Mouse (Mus musculus) hindlimb bud, embryonic 11.5 days (tissue): Measurements from ENCODE around the gene Vmn1r19.
"Not testable (repeated sequence)": the region's sequence is repeated elsewhere in the genome, so short reads cannot be mapped to it uniquely, and the experiment has no call there.

Experiments
- DNase-seq: peaks from one replicate; pipeline ENCODE4 v3.0.0-alpha.2; 2012; ENCODE audit warnings: low read depth, low spot score; ENCODE audit errors: extremely low spot score

Vmn1r19 gene

DNA sequence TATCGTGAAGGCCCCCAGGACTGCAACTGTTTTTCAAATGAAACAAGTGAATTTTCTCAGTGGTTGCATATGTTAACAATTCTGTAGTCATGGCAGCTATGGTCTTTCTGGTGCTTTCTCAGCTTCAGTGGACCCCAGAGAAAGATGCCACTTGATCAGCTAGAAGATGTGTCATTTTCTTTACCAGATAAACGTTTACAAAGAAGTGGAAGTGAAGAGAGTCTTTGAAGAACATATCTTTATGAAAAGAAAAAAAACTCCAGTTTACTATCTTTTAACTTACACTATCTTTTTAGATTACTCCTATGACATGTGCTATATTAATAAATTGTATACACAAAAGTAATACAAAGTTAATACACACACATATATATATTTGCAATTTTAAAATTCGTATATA lies at the start of gene Vmn1r19:
Vmn1r19 (plus strand) TSS at position 301 of the 400 bp plus-strand sequence.
- DNase-seq: not testable (repeated sequence)

DNA sequence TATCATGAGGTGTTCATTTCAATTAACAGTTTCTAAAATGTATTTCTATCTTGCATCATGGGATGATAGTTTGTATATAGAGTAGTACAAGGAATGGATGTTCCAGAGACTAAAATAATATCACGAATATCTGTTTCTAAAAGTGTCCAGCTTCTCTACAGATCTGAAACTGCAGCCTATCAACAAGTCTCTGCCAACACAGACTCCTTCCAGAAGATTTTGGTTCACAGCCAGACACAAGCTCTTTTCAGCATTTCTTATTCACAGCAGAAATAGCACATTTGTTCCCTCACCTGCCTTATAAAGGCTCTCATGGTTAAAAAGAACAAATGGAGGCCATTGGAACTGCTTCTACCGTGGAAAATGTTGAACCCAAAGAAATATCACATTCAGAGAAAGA lies 46.7 kb upstream of the Vmn1r19 start:
- no peak for DNase-seq

DNA sequence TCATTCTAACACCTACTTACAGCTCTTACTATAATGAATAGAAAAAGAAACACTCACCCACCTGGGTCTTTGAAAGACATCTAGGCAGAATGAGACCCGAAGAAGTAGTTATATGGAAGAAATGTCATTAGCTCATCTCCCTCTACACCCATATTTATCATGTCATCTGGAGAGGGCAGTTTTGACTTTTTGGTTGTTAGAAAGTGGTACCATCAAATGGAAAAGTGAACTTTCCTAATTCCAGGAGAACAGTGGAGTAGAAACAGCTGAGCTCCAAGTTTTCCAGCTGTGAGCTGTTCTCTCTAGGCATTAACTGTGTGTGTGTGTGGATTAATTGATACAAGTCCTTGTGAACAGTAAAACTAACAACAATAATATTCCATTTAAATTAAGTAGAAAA lies 40.0 kb upstream of the Vmn1r19 start, which contains the start of gene Vmn1r17:
Vmn1r17 (minus strand) TSS at position 101 of the 400 bp plus-strand sequence.
- no peak for DNase-seq

DNA sequence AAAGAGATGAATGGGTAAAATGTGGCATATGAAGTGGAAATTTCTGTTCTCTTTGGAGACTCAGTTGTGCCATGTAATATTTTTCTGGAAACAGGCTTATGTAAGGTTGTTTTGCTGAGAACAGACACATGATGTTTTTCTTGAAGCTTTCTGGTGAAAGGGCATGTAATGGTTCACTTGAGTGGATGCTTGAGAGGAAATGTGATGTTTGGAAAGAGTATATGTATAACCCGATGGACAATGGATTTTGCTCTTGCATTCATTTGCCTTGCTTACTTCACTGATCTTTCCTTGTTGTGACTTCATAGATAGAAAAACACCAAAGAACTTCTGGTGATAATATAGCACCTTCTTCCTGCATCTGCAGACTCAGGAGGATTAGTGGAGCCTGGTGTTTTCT lies 37.7 kb upstream of the Vmn1r19 start:
- not testable (repeated sequence) for DNase-seq

DNA sequence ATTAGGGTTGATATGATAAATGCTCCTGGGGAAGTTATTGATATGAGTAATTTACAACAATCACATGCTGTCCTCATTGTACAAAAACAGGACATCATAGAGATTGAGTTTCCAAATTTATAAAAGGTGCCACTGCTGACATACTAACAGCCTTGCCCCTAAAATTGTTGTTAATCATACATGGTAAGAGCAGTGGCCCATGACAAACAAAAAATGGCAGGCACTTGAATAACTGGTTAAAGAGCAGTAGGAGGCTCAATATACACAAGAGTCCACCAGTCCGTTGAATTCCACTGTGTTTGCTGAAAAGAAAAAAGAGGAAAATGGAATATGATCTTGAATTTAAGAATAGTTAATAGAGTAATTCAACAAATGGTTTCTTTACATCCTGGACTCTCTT lies 36.1 kb upstream of the Vmn1r19 start:
- no peak for DNase-seq

DNA sequence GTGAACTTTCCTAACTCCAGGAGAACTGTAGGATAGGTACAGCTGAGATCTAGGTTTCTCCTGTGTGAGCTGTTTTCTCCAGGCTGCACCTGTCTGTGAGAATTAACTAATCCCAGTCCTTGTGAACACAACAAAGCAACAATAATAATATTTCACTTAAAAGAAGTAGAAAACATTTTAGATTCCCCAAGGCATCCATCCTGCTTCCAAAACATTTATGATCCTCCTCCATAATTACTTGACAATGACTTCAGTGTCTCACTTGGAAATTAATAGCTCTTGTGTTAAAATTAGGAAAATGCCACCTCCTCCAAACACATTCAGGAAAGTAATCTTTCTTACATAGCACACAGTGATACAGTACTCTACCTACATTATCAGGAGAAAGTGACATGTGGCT lies 7.9 kb upstream of the Vmn1r19 start, which contains the start of gene Vmn1r18:
Vmn1r18 (minus strand) TSS at position 101 of the 400 bp plus-strand sequence.
- no peak for DNase-seq

DNA sequence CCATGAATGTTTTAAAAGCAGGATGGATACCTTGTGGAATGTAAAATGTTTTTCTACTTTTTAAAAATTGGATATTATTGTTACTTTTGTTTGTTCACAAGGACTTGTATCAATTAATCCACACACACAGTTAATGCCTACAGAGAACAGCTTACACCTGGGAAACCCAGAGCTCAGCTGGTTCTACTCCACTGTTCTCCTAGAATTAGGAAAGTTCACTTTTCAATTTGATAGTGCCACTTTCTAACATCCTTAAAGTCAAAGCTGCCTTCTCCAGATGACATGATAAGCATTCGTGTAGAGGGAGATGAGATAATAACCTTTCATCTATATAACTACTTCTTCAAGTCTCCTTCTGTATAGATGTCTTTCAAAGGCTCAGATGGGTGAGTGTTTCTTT lies 25.1 kb downstream of the Vmn1r19 start, which contains the start of gene Vmn1r20:
Vmn1r20 (plus strand) TSS at position 301 of the 400 bp plus-strand sequence.
- DNase-seq: no peak

DNA sequence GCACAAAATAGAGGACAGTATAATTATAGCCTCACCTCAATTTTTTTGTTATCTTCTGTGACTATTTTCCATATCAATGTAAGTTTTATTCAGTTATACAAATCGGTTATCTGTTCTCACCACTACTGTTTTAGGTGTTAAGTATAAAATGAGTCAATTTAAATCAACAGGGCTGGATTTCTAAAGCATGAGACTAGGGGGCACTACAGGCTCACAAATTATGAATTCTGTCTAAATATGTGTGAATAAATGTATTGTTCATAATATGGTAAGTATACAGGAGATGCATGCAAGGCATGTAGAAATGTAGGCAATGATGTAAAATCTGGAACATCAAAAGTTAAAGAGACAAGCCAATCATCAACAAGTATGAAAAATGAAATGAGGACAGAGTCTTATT lies 27.6 kb downstream of the Vmn1r19 start:
- no peak for DNase-seq
